Mouse (Mus musculus): ENCODE data around the gene Il11ra1.
"Not testable (repeated sequence)": the region's sequence is repeated elsewhere in the genome, so short reads cannot be mapped to it uniquely, and the experiment has no call there.

GRCm38 (mm10) chr4:41781748-41782485, 82.1 kb downstream of the Il11ra1 start:
- not testable (repeated sequence) for TF ChIP-seq GATA1, TAL1 (IDR thresholded peaks at IDR 0.05; ENCODE audit: low read length)

All from erythroblast, embryonic 14.5 days (primary cell).